In genomic region chr6:134953976-134954375, GRCm38 (mm10) we compare ENCODE assay signal across 12 mouse cellular contexts. TPM values are rescaled to one million over a fixed set of nuclear protein-coding genes. Genes with fewer than 3 reads are reported as not detected.
DNase-seq lines count a peak whose midpoint lies in the region; ATAC-seq lines count a peak whose summit lies in the region.
"Had no signal": no experiment of that assay in that cellular context is flagged by ENCODE, and none has a peak within 500 bp of the region (broad histone marks: within the 10 kb centered on the region; RNA-seq: fewer than 3 reads in every experiment).

No protein-coding gene starts in this region.

- H3K27me3 ChIP-seq in forebrain, embryonic 15.5 days = no peaks in the 10 kb centered on the region
- no peaks in the 10 kb centered on the region for H3K27me3 ChIP-seq in heart, embryonic 12.5 days (replicated peaks)
- no peaks in the 10 kb centered on the region for H3K27me3 ChIP-seq in midbrain, embryonic 15.5 days (replicated peaks)
- H3K27me3 ChIP-seq: megakaryocyte, embryonic 14.5 days had no signal

- 42% methylated on average over 11 of the region's 11 CpGs for WGBS in forebrain, embryonic 15.5 days
- 78% methylated on average over 11 of the region's 11 CpGs for WGBS in heart, embryonic 12.5 days
- WGBS in midbrain, embryonic 15.5 days = 70% methylated on average over 11 of the region's 11 CpGs

- H3K4me3 ChIP-seq in forebrain, embryonic 15.5 days = no peak overlapping the region
- H3K4me3 ChIP-seq in heart, embryonic 12.5 days = no peak overlapping the region
- no peak overlapping the region for H3K4me3 ChIP-seq in midbrain, embryonic 15.5 days
- H3K4me3 ChIP-seq: megakaryocyte, embryonic 14.5 days had no signal

- 0 out of 2 replicates have a peak overlapping the region, but pooled peaks have one; percentile 9 for H3K4me2 ChIP-seq in forebrain, embryonic 15.5 days (replicated peaks)
- no peak overlapping the region for H3K4me2 ChIP-seq in heart, embryonic 12.5 days
- no peak overlapping the region for H3K4me2 ChIP-seq in midbrain, embryonic 15.5 days

- H3K27ac ChIP-seq in forebrain, embryonic 15.5 days (replicated peaks) = peak overlapping the region; percentile 44; the same call in 1 of the 2 replicates
- H3K27ac ChIP-seq in heart, embryonic 12.5 days (ENCODE audit: poor library complexity, severe bottlenecking) = no peak overlapping the region
- H3K27ac ChIP-seq in midbrain, embryonic 15.5 days = no peak overlapping the region

- H3K9me3 ChIP-seq in forebrain, embryonic 15.5 days = no peaks in the 10 kb centered on the region
- no peaks in the 10 kb centered on the region for H3K9me3 ChIP-seq in heart, embryonic 12.5 days (replicated peaks)
- H3K9me3 ChIP-seq in midbrain, embryonic 15.5 days = no peaks in the 10 kb centered on the region
- H3K9me3 ChIP-seq: megakaryocyte, embryonic 14.5 days had no signal

- ATAC-seq in forebrain, embryonic 15.5 days (replicated peaks) = peak; percentile 67
- no peak for ATAC-seq in heart, embryonic 12.5 days (ENCODE audit: insufficient number of reproducible peaks, low FRiP score)
- ATAC-seq in midbrain, embryonic 15.5 days (replicated peaks) = no peak
- ATAC-seq: liver, postnatal 0 days had no signal

- peak; percentile 18 for DNase-seq in layer of hippocampus, adult 11-12 months (ENCODE audit: low spot score)
- DNase-seq in layer of hippocampus, postnatal 25 days (ENCODE audit: extremely low spot score in 1 of 2, low spot score in 1 of 2) = no peak
- peak; percentile 57 to 68 for DNase-seq in adrenal gland, postnatal 36 days
- peak; percentile 65 to 85 for DNase-seq in kidney, postnatal 25 days
- DNase-seq in urinary bladder, adult 2 months (ENCODE audit: low spot score) = no peak
- DNase-seq: cerebellum, adult 11-12 months; liver, postnatal 0 days had no signal

- H3K36me3 ChIP-seq in forebrain, embryonic 15.5 days = no peaks in the 10 kb centered on the region
- H3K36me3 ChIP-seq in heart, embryonic 12.5 days = peaks cover 16% of the 10 kb centered on the region
- no peaks in the 10 kb centered on the region for H3K36me3 ChIP-seq in midbrain, embryonic 15.5 days (replicated peaks)

- no peak overlapping the region for H3K9ac ChIP-seq in forebrain, embryonic 15.5 days (replicated peaks)
- H3K9ac ChIP-seq in heart, embryonic 12.5 days = no peak overlapping the region
- H3K9ac ChIP-seq in midbrain, embryonic 15.5 days = no peak overlapping the region
- H3K9ac ChIP-seq: liver, postnatal 0 days had no signal

- peaks cover 8% of the 10 kb centered on the region for H3K4me1 ChIP-seq in forebrain, embryonic 15.5 days
- peaks cover 8% of the 10 kb centered on the region; the same call in 1 of the 2 replicates for H3K4me1 ChIP-seq in heart, embryonic 12.5 days (replicated peaks)
- H3K4me1 ChIP-seq in midbrain, embryonic 15.5 days = no peaks in the 10 kb centered on the region

RNA-seq across cellular contexts. Expression of gene Apold1, which starts 27.5 kb away (rescaled TPM):
- total RNA-seq in layer of hippocampus, postnatal 25 days (2021) = 1 to 10 TPM; 2.5 to 2.8 TPM
- 1 to 10 TPM; 4.5 to 5.5 TPM for total RNA-seq in adrenal gland, postnatal 36 days (2021)
- 3.5 and 3.8 TPM in 2 replicates for polyA plus RNA-seq in forebrain, embryonic 15.5 days (2015; fragmentation: Nextera tagmentation; extraction: Ambion mirVana)
- polyA plus RNA-seq in urinary bladder, adult 2 months (2012; rRNA removed) = 1.9 TPM in 2 replicates
- polyA plus RNA-seq in heart, embryonic 12.5 days (2016; fragmentation: Nextera tagmentation; extraction: Ambion mirVana) = 5.4 and 5.8 TPM in 2 replicates
- polyA plus RNA-seq in midbrain, embryonic 15.5 days (2015; fragmentation: Nextera tagmentation; extraction: Ambion mirVana) = 3.9 and 4.4 TPM in 2 replicates
- total RNA-seq: granulocyte monocyte progenitor cell, adult 5-6 weeks had no signal

RNA-seq across cellular contexts. Expression of gene Cdkn1b, which starts 33.8 kb away (rescaled TPM):
- 10 to 100 TPM; 51.3 to 51.5 TPM for total RNA-seq in layer of hippocampus, postnatal 25 days (2021)
- total RNA-seq in adrenal gland, postnatal 36 days (2021) = 10 to 100 TPM; 35.3 to 74.4 TPM
- 52.4 and 55.1 TPM in 2 replicates for polyA plus RNA-seq in forebrain, embryonic 15.5 days (2015; fragmentation: Nextera tagmentation; extraction: Ambion mirVana)
- polyA plus RNA-seq in urinary bladder, adult 2 months (2012; rRNA removed) = 28.8 and 32.3 TPM in 2 replicates
- polyA plus RNA-seq in heart, embryonic 12.5 days (2016; fragmentation: Nextera tagmentation; extraction: Ambion mirVana) = 16.8 and 17.4 TPM in 2 replicates
- polyA plus RNA-seq in midbrain, embryonic 15.5 days (2015; fragmentation: Nextera tagmentation; extraction: Ambion mirVana) = 24.4 and 25.3 TPM in 2 replicates

RNA-seq across cellular contexts. Expression of gene Gpr19, which starts 55.6 kb away (rescaled TPM):
- 10 to 100 TPM; 25.2 to 28.3 TPM for total RNA-seq in layer of hippocampus, postnatal 25 days (2021)
- 1 to 10 TPM; 5.7 to 6.9 TPM for total RNA-seq in adrenal gland, postnatal 36 days (2021)
- 47.7 and 48.1 TPM in 2 replicates for polyA plus RNA-seq in forebrain, embryonic 15.5 days (2015; fragmentation: Nextera tagmentation; extraction: Ambion mirVana)
- polyA plus RNA-seq in urinary bladder, adult 2 months (2012; rRNA removed) = 9.5 and 9.7 TPM in 2 replicates
- 9.0 and 10.2 TPM in 2 replicates for polyA plus RNA-seq in heart, embryonic 12.5 days (2016; fragmentation: Nextera tagmentation; extraction: Ambion mirVana)
- polyA plus RNA-seq in midbrain, embryonic 15.5 days (2015; fragmentation: Nextera tagmentation; extraction: Ambion mirVana) = 40.1 and 44.0 TPM in 2 replicates

RNA-seq across cellular contexts. Expression of gene Ddx47, which starts 57.4 kb away (rescaled TPM):
- 10 to 100 TPM; 54.8 to 55.6 TPM for total RNA-seq in layer of hippocampus, postnatal 25 days (2021)
- total RNA-seq in adrenal gland, postnatal 36 days (2021) = 10 to 100 TPM; 63.1 to 63.2 TPM
- 89.0 and 91.8 TPM in 2 replicates for polyA plus RNA-seq in forebrain, embryonic 15.5 days (2015; fragmentation: Nextera tagmentation; extraction: Ambion mirVana)
- 80.2 and 86.4 TPM in 2 replicates for polyA plus RNA-seq in urinary bladder, adult 2 months (2012; rRNA removed)
- polyA plus RNA-seq in heart, embryonic 12.5 days (2016; fragmentation: Nextera tagmentation; extraction: Ambion mirVana) = 64.3 and 65.4 TPM in 2 replicates
- polyA plus RNA-seq in midbrain, embryonic 15.5 days (2015; fragmentation: Nextera tagmentation; extraction: Ambion mirVana) = 76.2 and 77.9 TPM in 2 replicates

Comparison
In these comparisons a context has a peak if more than half of its experiments do, and no peak if none do; other contexts are left out.
1. DNase-seq: peak in layer of hippocampus, adult 11-12 months (single experiment), adrenal gland, postnatal 36 days (2 of 2) and kidney, postnatal 25 days (2 of 2); none in layer of hippocampus, postnatal 25 days (0 of 2) and urinary bladder, adult 2 months (single experiment).